Mouse (Mus musculus): ENCODE measurements at regions not wholly inside any gene's neighbourhood (a gene's known extent, or its start where the extent isn't known, plus 50 kb on each side); places are given as distances from the start of the nearest gene placed in this dataset.

- no peak for DNase-seq (ENCODE audit: low read depth, low spot score)
Measured at GRCm38 (mm10) chr11:21036161-21036916, 54.8 kb upstream of the Peli1 start.

DNA sequence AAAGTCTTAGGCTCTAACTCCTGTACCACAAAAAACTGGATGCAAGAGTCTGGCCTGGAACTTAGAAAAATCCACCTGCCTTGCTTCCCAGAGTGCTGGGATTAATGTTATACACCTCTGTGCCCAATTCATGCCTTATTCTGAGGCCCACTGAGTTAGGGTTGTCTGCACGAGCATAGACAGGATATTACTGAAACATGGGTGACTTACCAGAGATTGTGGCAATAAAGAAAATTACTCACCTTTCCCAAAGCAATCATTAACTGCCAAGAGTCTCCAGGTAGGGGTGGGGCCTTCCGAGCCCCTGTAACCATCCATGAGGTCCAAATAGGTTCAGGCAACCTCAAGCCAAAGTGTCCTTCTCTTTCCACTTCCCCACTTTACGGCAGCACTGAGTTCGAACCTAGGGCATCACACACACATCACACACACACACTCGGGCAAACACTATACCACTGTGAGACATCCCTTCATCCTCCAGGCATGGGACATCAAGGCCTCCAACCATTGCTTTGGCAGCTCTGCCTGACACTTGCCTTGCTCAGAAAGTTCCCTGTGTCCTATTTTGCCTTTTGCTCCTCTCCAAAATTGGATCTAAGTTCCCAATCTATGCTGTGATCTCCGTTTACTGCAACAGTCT, 53.7 kb upstream of the Peli1 start:
- no peak for DNase-seq (ENCODE audit: low read depth, low spot score)

- no peak for DNase-seq (ENCODE audit: low read depth, low spot score)
Measured at GRCm38 (mm10) chr11:21041201-21041600, 49.9 kb upstream of the Peli1 start.

Measured in ZHBTc4 (cell line).